Mouse (Mus musculus) heart, embryonic 13.5 days (tissue): ENCODE measurements at regions not wholly inside any gene's neighbourhood (a gene's known extent, or its start where the extent isn't known, plus 50 kb on each side); places are given as distances from the start of the nearest gene placed in this dataset.

Source experiments
- ATAC-seq: fragments of 200-750 bp; cut with Nextera tagmentation; 2 replicates; pipeline ENCODE4 v1.8.0; 2017; ENCODE audit warnings: moderate TSS enrichment; ENCODE audit not compliant: insufficient number of reproducible peaks, low FRiP score, low TSS enrichment; ENCODE audit errors: extremely low read depth
- H3K27ac ChIP-seq: fragments of 300-500 bp; sonication (generic); replicated peaks from 2 replicates; pipeline ENCODE4 v1.5.1; 2015; ENCODE audit warnings: moderate library complexity, mild to moderate bottlenecking, inconsistent platforms
- H3K27me3 ChIP-seq: fragments of 300-500 bp; sonication (generic); replicated peaks from 2 replicates; pipeline ENCODE4 v1.6.1; 2015; ENCODE audit warnings: mild to moderate bottlenecking, inconsistent platforms
- H3K36me3 ChIP-seq: fragments of 300-500 bp; sonication (generic); 2 replicates; pipeline ENCODE4 v1.6.1; 2015; ENCODE audit warnings: mild to moderate bottlenecking, inconsistent platforms
- H3K4me1 ChIP-seq: fragments of 300-500 bp; sonication (generic); 2 replicates; pipeline ENCODE4 v1.6.1; 2015; ENCODE audit warnings: inconsistent platforms
- H3K4me2 ChIP-seq: fragments of 300-500 bp; sonication (generic); 2 replicates; pipeline ENCODE4 v1.6.1; 2015; ENCODE audit warnings: inconsistent platforms, mild to moderate bottlenecking, moderate library complexity
- H3K4me3 ChIP-seq: fragments of 300-500 bp; sonication (generic); 2 replicates; pipeline ENCODE4 v1.5.1; 2015; ENCODE audit warnings: moderate library complexity, mild to moderate bottlenecking, inconsistent platforms
- H3K9ac ChIP-seq: fragments of 300-500 bp; sonication (generic); 2 replicates; pipeline ENCODE4 v1.6.1; 2015; ENCODE audit warnings: inconsistent platforms, mild to moderate bottlenecking, moderate library complexity
- H3K9me3 ChIP-seq: fragments of 300-500 bp; sonication (generic); 2 replicates; pipeline ENCODE4 v1.6.1; 2016; ENCODE audit warnings: inconsistent platforms
- WGBS: fragments of 180-500 bp; shearing (Covaris S2); methylation state at CpG from one replicate; pipeline ENCODE4 v1.1.7; 2015; ENCODE audit warnings: mixed read lengths; 5-methylcytosine and 5-hydroxymethylcytosine counted together

DNA sequence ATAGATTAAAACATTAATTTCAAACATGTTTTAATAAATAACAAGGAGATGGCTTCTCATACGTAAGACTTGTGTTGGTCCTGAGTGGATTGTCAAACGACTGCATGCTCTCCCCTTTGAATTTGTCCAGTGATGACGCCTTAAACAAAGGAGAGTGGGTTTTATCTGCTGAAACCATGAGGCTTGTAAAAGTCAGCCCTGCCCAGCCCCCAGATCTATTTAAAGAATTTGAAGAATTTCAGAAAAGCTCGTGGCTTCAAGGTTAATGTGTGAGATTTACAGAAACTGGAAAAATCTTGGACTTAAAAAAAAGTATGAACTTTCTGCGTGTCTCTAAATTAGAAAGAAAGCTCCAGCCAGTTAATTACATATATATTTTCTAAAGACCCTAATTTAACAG lies 55.5 kb upstream of the Atrnl1 start:
- Histone ChIP-seq H3K9ac (no peak overlapping the region), H3K4me3 (no peak overlapping the region), H3K27ac (no peak overlapping the region), H3K4me1 (peaks cover 4% of the 10 kb centered on the region), H3K4me2 (no peak overlapping the region), H3K27me3 (no peaks in the 10 kb centered on the region), H3K9me3 (no peaks in the 10 kb centered on the region), H3K36me3 (no peaks in the 10 kb centered on the region)
- 23% methylated on average over 5 of the region's 5 CpGs for WGBS
- ATAC-seq, result no peak

DNA sequence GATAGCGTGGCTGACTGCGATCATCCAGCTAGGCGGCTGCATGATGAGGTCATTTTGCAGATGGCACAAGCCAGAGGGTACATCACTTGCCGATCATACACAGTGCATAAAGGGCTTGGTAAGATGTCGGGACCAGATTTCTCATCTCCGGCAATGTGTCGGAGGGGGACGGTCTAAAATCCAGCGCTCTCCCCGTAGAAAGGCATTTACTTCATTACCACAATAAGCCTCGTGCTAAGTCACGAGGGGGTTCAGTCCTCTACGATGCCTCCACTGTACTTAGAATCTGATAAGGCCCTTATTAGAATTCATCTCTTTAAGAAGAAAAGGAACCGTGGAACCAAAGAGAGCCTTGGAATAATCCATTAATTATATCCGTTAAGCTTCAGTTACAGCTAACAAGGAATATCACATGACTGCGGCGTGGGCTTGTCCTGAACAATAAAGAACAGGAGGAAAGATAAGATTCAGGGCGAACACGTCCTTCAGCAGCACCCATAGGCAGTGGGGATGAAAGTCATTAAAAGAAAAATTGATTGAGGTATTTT lies 52.3 kb upstream of the Atrnl1 start:
- Histone ChIP-seq H3K9ac (no peak overlapping the region), H3K27me3 (no peaks in the 10 kb centered on the region), H3K9me3 (no peaks in the 10 kb centered on the region), H3K4me2 (no peak overlapping the region), H3K4me1 (peaks cover 4% of the 10 kb centered on the region), H3K36me3 (no peaks in the 10 kb centered on the region), H3K4me3 (no peak overlapping the region), H3K27ac (no peak overlapping the region)
- ATAC-seq, result no peak
- WGBS, result 81% methylated on average over 19 of the region's 19 CpGs

GRCm38 (mm10) chr19:57560757-57561156 lies 50.1 kb upstream of the Atrnl1 start:
- no peak overlapping the region for H3K4me2 ChIP-seq
- no peak for ATAC-seq

More at GRCm38 (mm10) chr19:57560757-57561156, 50.1 kb upstream of the Atrnl1 start:
- Histone ChIP-seq H3K9me3 (no peaks in the 10 kb centered on the region), H3K36me3 (no peaks in the 10 kb centered on the region), H3K27ac (no peak overlapping the region), H3K4me1 (no peaks in the 10 kb centered on the region), H3K4me3 (no peak overlapping the region), H3K9ac (no peak overlapping the region), H3K27me3 (no peaks in the 10 kb centered on the region)
- 38% methylated on average over 3 of the region's 3 CpGs for WGBS
